Mouse (Mus musculus) embryo, embryonic 9.5 days (tissue): Measurements from ENCODE around the gene Rps17.

Source experiments
- DNase-seq: peaks from one replicate; pipeline ENCODE4 v3.0.0-alpha.2; 2017; ENCODE audit errors: extremely low spot score

Gene Rps17

GRCm38 (mm10) chr7:81331851-81332250, 13.2 kb downstream of the Rps17 start:
- DNase-seq, result no peak

- DNase-seq, result no peak
These were observed 14.3 kb downstream of the Rps17 start for GRCm38 (mm10) chr7:81330767-81331166.

- DNase-seq, result no peak
These were observed 17.4 kb downstream of the Rps17 start for GRCm38 (mm10) chr7:81327661-81328060.

- DNase-seq, result no peak
These were observed 18.2 kb downstream of the Rps17 start for GRCm38 (mm10) chr7:81326859-81327258.

- no peak for DNase-seq
These were observed 19.0 kb downstream of the Rps17 start for GRCm38 (mm10) chr7:81326043-81326442.

DNA sequence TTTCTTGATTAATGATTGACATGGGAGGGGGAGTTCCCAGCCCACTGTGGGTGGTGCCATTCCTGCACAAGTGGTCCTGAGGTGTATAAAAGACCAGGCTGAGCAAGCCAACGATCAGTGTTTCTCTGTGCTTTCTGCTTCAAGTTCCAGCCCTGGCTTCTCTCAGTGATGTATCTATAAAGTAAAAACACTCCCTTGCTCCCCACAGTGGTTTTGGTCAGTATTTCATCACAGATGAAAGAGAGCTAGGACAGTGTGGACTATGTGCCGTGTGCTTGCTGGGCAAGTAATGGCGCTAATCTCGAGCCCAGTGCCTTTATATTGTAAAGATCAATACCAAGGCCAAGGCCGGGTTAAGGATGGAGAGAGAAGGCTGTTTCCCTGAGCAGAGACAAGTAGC, 23.3 kb downstream of the Rps17 start:
- no peak for DNase-seq

DNA sequence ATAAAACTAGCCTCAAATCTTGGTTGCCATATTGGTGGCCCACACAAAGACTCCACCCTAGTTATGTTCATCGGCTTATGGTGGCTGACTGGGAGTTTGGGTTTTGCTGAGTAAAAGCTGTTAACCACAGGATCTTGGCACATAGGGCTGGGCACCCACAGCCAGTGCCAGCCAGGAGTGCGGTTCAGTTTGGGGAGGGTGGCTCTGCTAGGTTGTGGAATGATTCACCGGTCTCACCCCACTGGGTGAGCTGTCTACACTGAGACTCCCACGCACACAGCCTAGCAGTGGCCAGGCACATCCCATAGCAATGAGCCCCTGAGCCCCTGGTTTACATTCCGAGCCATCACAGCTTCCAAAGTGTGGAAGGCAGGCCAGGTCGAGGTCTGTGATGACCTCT, 25.3 kb downstream of the Rps17 start:
- no peak for DNase-seq

GRCm38 (mm10) chr7:81315583-81315982, 29.5 kb downstream of the Rps17 start:
- DNase-seq, result no peak

- no peak for DNase-seq
These were observed 33.5 kb downstream of the Rps17 start for GRCm38 (mm10) chr7:81311581-81311980.

DNA sequence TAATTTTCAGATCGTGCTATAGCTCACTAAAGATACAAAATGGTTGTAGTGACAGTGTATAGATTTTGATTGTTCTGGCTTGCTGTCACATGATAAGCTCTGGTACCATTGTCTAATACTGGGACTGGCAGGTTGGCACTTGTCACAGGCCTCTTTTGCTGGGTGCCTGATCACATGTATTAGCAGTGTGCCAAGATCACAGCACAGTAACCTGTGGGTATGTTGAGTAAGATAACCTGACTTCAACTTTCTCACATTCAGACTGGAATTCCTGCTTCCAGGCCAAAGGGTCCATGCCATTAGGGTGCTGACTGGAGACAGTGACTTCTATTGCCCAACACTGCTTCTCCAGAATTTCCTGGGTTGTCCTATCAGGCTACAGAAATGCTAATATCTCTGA, 33.9 kb downstream of the Rps17 start:
- DNase-seq, result no peak

DNA sequence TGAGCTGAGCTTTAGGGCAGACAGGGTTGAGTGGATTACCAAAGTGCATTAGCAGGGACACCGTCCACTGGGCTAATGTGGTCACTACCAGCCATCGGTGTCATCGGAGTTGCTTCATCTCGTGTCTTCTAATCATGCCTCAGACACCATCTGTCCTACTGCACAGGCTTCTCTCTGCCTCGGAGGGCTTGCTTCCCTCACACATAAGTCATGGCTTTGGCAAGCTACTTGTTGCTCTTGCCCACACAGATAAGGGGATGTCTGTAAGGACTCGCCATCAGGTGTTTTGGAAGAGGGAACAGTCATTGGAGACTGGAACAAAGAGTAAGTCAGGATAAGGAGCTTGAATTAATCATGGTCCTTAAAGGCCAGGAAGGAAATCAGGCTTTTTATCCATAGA, 35.8 kb downstream of the Rps17 start:
- DNase-seq, result no peak

- DNase-seq, result no peak
These were observed 37.3 kb downstream of the Rps17 start for GRCm38 (mm10) chr7:81307735-81308134.

DNA sequence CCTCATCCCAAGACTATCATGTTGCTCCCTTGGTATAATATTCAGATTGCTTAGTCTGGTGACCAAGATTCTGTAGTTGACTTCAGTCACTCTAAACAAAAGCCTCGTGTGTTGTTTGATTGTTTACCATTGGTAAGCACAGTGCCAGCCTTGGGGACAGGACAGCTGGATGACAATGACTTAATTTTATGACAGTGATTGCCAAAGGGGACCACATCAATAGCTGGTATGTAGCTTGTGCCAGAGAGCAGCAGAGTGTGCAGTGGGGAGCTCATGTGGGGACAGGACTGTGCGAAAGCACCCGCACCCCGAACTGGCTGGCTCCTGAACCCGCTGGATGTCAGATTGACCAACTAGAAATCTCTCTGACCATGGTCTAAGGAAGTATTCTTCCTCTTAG, 40.4 kb downstream of the Rps17 start:
- DNase-seq, result no peak

DNA sequence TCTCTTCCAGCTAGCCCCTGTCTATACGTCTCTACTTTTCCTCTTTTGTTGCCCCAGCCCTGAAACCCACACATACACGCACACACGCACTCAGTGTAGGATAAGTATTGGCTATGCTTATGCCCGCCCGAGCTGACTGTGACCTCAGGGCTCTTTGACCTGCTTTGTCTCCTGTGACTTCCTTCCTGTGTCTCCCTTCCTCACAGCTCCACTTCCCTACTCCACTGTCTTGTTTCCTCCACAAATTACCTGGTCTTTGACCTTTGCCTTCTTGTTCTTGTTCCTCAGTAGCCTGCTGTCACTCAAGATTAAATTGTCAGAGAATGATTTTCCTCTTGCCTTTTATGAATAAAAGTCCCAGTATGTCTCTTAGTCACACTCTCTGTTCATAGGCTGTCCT, 41.0 kb downstream of the Rps17 start:
- DNase-seq, result no peak

DNA sequence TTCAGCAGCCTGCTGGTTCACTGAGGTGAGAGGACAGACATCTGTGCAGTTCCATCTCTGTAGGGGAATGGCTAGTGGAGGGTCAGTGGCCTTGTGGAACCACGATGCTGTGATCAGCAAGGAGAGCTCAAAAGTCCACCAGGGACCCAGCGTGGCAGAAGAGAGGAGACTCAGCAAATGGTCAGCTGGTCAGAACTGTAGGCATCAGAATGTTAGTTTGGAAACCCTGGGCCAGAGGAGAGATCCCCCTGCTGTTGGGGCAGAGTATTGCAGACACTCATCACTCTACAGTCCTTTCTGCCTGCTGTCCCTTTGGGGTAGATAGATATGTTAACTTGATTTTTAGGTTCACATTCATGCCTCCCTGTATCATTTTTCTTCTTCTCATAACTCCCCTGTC, 41.4 kb downstream of the Rps17 start:
- DNase-seq, result no peak

- no peak for DNase-seq
These were observed 43.7 kb downstream of the Rps17 start for GRCm38 (mm10) chr7:81301323-81301722.

DNA sequence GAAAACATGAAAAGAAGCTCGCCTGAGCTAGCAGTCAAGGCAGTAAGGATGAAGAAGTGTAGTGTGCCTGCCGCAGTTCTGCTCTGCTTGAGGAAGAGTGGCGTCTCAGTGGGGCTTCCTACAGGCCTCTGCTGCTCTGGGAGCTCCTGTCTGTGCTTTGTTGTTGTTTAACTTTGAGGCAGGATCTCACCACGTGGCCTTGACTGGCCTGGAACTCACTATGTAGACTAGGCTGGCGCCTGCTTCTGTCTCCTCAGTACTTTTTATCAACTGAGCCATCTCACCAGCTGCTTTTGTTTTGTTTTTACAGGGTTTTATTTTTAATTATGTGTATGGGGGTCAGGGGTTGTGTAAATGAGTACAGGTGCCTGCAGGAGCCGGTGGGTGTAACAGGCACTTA, 46.8 kb downstream of the Rps17 start:
- DNase-seq, result no peak

- DNase-seq, result no peak
These were observed 49.9 kb downstream of the Rps17 start for GRCm38 (mm10) chr7:81295169-81295568.
